Mouse (Mus musculus): ENCODE results near the gene Higd1a. TPM values are rescaled to one million over a fixed set of nuclear protein-coding genes. Genes with fewer than 3 reads are reported as not detected.

The Higd1a gene
- polyA plus RNA-seq, 1 experiment from 2014 or later = 150 TPM

DNA sequence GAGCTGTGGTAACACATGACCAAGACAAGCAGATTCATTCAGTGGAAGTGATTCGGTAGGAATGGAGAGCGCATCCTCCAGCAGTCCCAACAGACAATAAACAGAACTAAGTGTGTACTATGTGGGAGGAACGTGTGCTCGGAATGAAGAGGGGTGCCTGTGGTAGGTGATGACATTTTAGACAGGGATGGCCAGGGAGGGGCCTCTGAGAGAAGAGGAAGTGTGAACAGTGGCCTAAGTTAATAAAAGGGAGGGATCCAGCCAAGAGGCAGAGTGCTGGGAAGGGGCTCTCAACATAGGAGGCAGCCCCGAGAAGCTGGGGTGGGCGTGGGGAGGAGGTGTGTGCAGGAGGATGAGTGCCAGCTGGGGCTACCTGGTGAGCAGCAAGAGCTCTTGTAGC lies 29.8 kb downstream of the Higd1a start:
- WGBS = 82% methylated on average over 6 of the region's 6 CpGs
- Histone ChIP-seq H3K36me3 (no peaks in the 10 kb centered on the region), H3K4me2 (no peak overlapping the region), H3K4me3 (no peak overlapping the region), H3K4me1 (replicated peaks) (peaks cover 7% of the 10 kb centered on the region), H3K27ac (replicated peaks) (no peak overlapping the region), H3K9ac (no peak overlapping the region), H3K27me3 (no peaks in the 10 kb centered on the region), H3K9me3 (no peaks in the 10 kb centered on the region)
- ATAC-seq (ENCODE audit: low read depth) = no peak

DNA sequence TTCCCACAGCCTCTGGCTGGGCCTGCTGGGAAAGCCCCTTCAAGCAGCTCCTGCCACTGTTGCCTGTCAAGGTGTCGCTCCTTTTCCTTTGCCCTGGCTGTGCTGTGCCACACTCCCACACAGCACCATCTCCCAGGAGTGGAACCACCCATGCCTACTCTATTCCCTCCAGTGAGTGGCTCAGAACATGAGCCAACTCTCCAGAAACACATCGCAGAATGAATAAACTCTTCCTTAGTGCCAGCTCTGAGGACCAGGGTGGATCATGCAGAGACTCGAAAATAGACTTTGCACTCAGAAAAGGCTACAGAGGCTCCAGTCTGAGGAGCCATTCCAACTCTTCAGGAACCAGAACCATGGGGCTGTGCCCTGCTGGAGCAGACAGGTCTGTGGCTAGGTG lies 31.8 kb downstream of the Higd1a start:
- no peak overlapping the region for H3K27ac ChIP-seq (replicated peaks)
- 92% methylated on average over 3 of the region's 3 CpGs for WGBS
- H3K4me2 ChIP-seq = no peak overlapping the region
- no peaks in the 10 kb centered on the region for H3K36me3 ChIP-seq
- no peaks in the 10 kb centered on the region for H3K27me3 ChIP-seq
- peaks cover 19% of the 10 kb centered on the region for H3K4me1 ChIP-seq (replicated peaks)
- no peaks in the 10 kb centered on the region for H3K9me3 ChIP-seq
- no peak for ATAC-seq (ENCODE audit: low read depth)
- H3K9ac ChIP-seq = no peak overlapping the region
- no peak overlapping the region for H3K4me3 ChIP-seq

DNA sequence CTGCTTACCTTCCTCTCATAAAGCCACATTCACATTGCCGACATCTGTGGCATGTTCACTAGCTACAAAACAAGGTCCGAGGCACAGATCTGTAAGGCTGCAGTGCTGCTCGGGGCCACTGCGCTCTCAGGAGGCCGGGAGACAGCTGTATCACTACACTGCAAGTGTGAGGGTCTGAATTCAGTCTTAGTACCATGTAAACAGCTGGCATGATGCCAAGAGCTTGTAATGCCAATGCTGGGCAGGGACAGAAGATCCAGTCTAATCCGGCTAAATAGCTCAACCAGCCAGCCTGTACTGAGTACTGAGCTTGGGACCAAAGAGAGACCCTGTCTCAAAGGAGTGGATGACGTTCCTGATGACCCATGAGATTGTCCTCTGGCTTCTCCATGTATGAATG lies 34.2 kb downstream of the Higd1a start:
- Histone ChIP-seq H3K4me3 (no peak overlapping the region), H3K4me1 (replicated peaks) (peaks cover 26% of the 10 kb centered on the region), H3K9me3 (no peaks in the 10 kb centered on the region), H3K27me3 (no peaks in the 10 kb centered on the region), H3K36me3 (no peaks in the 10 kb centered on the region), H3K27ac (replicated peaks) (peak overlapping the region; percentile 88), H3K9ac (no peak overlapping the region), H3K4me2 (no peak overlapping the region)
- 65% methylated on average over 7 of the region's 7 CpGs for WGBS
- peak; percentile 41; the same call in 1 of the 2 replicates for ATAC-seq (ENCODE audit: low read depth)

DNA sequence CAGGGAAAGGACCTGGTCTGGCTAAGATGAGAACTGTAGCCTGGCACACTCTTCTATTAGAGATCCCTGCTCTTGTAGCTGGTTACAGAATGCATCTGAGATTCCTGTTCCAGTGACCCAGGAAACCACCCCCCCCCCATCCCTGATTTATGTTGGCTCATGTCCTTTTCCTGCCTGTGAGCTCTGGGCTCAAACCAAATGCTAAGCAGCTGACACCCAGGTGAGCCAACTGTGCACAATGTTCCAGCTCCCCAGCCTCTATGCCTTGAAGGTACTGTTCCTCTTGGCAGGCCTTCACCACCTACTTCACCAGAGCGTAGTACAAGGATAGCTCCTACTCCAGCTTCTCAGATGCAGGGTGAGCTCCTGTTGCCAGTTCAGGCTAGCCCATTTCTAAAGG lies 35.1 kb downstream of the Higd1a start:
- peak overlapping the region; percentile 88 for H3K27ac ChIP-seq (replicated peaks)
- no peaks in the 10 kb centered on the region for H3K36me3 ChIP-seq
- peaks cover 26% of the 10 kb centered on the region for H3K4me1 ChIP-seq (replicated peaks)
- ATAC-seq (ENCODE audit: low read depth) = peak; percentile 17; the same call in 1 of the 2 replicates
- H3K9ac ChIP-seq = no peak overlapping the region; the same call in 1 of the 2 replicates
- H3K27me3 ChIP-seq = no peaks in the 10 kb centered on the region
- no peak overlapping the region for H3K4me3 ChIP-seq
- H3K4me2 ChIP-seq = no peak overlapping the region
- no peaks in the 10 kb centered on the region for H3K9me3 ChIP-seq
- 93% methylated on average over 1 of the region's 1 CpGs for WGBS

DNA sequence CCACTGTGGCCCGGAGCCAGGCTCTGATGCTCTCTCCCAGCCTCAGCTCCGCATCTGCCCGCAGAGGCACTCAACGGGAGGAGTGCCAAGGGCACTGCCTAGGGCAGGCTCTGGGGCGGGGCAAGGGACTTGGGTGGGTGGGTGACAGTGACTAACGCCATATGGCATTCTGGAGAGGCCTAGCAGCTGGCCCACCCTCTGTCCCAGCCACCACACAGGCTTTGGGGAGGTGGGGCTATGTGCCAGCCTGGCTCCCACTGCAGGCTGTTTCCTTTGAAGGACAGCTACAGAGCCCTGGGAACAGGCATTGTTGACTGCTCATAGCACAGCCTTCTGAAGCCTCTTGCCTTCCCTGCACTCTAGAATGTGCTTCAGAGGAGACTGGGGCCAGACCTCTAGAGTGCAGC lies 35.6 kb downstream of the Higd1a start:
- H3K27ac ChIP-seq (replicated peaks) = peak overlapping the region; percentile 88
- H3K4me3 ChIP-seq = no peak overlapping the region
- H3K27me3 ChIP-seq = no peaks in the 10 kb centered on the region
- WGBS = 38% methylated on average over 6 of the region's 6 CpGs
- ATAC-seq (ENCODE audit: low read depth) = peak; percentile 85
- H3K9ac ChIP-seq = no peak overlapping the region; the same call in 1 of the 2 replicates
- no peak overlapping the region for H3K4me2 ChIP-seq
- H3K36me3 ChIP-seq = no peaks in the 10 kb centered on the region
- H3K4me1 ChIP-seq (replicated peaks) = peaks cover 26% of the 10 kb centered on the region
- H3K9me3 ChIP-seq = no peaks in the 10 kb centered on the region

DNA sequence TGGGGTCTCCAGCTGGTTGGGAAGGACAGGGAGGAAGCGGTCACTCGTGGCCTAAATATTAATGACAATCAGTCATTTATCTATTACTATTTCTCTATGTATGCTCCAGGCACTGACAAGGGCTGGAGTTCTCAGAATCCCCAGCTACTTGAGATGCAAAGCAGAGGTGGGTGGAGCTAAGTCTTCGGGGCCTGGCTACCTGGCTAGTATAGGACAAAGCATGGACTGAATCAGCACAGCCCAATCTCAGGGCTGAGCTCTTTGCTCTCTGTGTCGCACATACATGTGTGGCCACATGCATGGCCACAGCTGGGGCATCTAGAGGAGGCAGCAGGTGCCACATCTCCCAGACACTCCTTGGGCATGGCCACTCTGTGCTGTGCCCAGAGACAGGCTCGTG lies 37.4 kb downstream of the Higd1a start:
- Histone ChIP-seq H3K27ac (replicated peaks) (no peak overlapping the region), H3K9ac (no peak overlapping the region), H3K36me3 (no peaks in the 10 kb centered on the region), H3K4me3 (no peak overlapping the region), H3K4me2 (no peak overlapping the region), H3K9me3 (no peaks in the 10 kb centered on the region), H3K27me3 (no peaks in the 10 kb centered on the region), H3K4me1 (replicated peaks) (peaks cover 26% of the 10 kb centered on the region)
- 74% methylated on average over 5 of the region's 5 CpGs for WGBS
- no peak for ATAC-seq (ENCODE audit: low read depth)

DNA sequence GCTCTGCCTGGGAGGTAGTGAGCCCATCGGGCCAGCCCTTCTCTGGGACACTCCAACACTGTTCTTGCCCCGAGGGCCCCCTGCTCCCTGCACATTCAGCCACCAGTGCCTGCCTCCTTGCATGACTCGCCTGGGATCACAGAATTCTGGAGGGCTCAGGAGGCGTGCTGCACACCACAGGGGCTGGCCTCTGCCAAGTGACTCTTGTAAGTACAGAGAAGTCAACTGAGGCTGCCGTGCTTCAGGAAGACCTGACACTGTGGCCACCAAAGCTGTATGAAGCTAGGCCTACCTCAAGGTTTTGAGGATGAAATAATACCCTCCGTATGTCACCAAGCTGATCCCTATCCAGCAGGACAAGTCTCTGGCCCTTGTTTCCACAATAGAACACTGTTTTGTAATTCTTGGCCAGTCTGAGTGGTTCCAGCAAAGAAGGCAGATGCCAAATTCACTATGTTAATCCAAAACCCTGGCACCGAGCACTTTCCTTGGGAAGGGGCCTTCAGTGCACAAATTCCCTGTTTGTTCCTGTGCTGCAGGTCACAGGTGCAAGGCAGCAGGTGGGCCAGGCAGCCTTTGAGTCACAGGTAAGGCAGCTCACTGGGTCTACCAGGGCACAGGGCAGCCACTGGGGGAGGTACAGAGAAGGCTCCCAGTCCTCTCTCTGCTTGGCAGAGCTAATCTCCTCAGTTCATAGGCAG lies 38.2 kb downstream of the Higd1a start:
- Histone ChIP-seq H3K9me3 (no peaks in the 10 kb centered on the region), H3K4me3 (no peak overlapping the region), H3K4me1 (replicated peaks) (peaks cover 26% of the 10 kb centered on the region), H3K27ac (replicated peaks) (no peak overlapping the region), H3K9ac (no peak overlapping the region), H3K27me3 (no peaks in the 10 kb centered on the region), H3K4me2 (no peak overlapping the region), H3K36me3 (no peaks in the 10 kb centered on the region)
- WGBS = 65% methylated on average over 7 of the region's 7 CpGs
- no peak for ATAC-seq (ENCODE audit: low read depth)

DNA sequence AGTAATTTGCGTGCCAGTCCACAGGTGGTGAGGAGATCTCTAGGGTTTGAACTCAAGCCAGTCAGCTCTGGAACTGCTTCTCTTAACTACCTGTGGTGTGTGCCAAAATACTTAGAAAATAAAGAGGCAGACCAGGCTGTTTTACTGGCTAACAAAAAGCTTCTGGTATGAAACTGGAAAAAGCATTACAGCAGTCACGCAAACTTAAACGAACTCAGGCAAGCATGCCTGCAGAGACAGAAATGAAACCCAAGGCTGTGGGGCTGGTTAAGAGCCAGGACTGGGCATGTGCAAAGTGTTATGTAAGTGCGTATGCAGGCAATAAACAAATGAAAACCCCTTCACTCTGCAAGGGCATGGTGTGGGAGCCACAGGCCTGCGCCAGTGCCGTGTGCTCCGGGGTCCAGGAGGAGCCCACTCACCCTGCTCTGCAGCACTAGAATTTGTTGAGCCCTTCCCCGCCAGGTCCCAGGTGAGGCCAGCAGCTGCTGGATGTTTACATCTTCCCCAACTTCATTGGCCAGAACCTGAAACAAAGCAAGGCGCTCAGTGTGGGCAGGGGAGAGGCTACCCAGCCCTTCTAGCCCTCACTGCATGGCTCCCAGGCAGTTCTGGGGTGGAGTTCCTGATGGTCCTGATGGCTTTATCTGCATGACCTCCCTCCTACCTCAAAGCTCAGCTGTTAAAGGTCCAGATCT lies 38.9 kb downstream of the Higd1a start:
- Histone ChIP-seq H3K27me3 (no peaks in the 10 kb centered on the region), H3K9ac (no peak overlapping the region), H3K4me3 (no peak overlapping the region), H3K27ac (replicated peaks) (no peak overlapping the region), H3K9me3 (no peaks in the 10 kb centered on the region), H3K4me2 (no peak overlapping the region), H3K4me1 (replicated peaks) (peaks cover 26% of the 10 kb centered on the region), H3K36me3 (no peaks in the 10 kb centered on the region)
- 85% methylated on average over 9 of the region's 9 CpGs for WGBS
- no peak for ATAC-seq (ENCODE audit: low read depth)

DNA sequence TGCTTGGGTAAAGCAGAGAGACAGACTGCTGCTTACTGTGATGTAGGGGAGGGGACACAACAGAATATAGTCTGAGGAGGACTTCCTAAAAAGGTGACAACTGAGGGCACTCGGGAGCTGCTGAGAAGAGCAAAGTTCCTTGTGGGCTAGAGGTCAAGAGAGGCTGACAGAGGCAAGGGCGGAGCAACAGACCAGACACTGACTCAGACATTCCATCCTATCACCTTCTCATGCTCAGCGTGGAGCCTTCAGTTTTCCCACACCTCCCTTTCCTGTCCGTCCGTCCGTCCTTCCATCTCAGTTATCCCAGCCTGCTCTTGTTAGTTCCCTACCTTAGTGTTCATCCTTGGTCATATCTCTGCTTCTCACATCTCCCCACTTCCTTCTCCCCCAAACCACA lies 43.0 kb downstream of the Higd1a start:
- WGBS = 83% methylated on average over 6 of the region's 6 CpGs
- Histone ChIP-seq H3K4me2 (no peak overlapping the region), H3K4me1 (replicated peaks) (peaks cover 25% of the 10 kb centered on the region), H3K27me3 (no peaks in the 10 kb centered on the region), H3K36me3 (no peaks in the 10 kb centered on the region), H3K27ac (replicated peaks) (no peak overlapping the region), H3K4me3 (no peak overlapping the region), H3K9me3 (no peaks in the 10 kb centered on the region), H3K9ac (no peak overlapping the region)
- no peak for ATAC-seq (ENCODE audit: low read depth)

DNA sequence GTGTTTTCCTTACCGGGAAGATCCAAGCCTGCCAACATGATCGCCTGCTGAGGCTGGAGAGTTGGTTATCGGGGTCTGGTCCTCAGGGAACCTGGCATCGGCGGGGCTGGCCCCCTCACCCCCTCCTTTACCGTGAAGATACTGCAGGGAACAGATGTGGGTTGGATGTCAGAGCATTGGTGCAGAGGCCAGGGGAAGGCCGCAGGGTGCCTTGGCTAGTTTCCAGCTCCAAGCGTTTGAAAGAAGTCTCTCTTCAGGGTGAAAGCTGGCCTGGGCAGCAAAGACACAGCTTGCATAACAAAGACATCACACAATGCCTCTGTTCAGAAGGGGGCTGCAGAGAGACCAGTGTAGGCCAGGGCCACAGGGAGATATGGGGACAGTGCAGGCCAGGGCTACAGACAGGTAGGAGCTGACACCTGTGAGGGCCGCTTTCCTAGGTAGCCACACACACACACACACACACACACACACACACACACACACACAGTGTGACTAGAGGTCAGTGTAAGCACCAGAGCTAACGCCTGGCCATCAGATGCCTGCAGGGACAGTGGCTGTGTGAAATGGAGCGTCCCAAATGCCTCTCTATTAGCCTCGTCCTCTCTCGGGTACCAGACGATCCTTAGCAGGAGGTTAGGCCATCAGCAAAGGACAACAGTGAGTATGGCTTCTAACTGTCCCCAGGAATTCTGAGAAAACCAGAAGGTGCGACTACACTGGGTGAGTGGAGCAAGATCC lies 47.9 kb downstream of the Higd1a start:
- H3K4me3 ChIP-seq = no peak overlapping the region
- no peaks in the 10 kb centered on the region for H3K27me3 ChIP-seq
- peaks cover 52% of the 10 kb centered on the region for H3K4me1 ChIP-seq (replicated peaks)
- peak; percentile 73 for ATAC-seq (ENCODE audit: low read depth)
- no peaks in the 10 kb centered on the region for H3K9me3 ChIP-seq
- H3K9ac ChIP-seq = peak overlapping the region; percentile 49; the same call in 1 of the 2 replicates
- WGBS = 12% methylated on average over 15 of the region's 15 CpGs
- peak overlapping the region; percentile 15; the same call in 1 of the 2 replicates for H3K4me2 ChIP-seq
- H3K36me3 ChIP-seq = no peaks in the 10 kb centered on the region
- H3K27ac ChIP-seq (replicated peaks) = peak overlapping the region; percentile 83

DNA sequence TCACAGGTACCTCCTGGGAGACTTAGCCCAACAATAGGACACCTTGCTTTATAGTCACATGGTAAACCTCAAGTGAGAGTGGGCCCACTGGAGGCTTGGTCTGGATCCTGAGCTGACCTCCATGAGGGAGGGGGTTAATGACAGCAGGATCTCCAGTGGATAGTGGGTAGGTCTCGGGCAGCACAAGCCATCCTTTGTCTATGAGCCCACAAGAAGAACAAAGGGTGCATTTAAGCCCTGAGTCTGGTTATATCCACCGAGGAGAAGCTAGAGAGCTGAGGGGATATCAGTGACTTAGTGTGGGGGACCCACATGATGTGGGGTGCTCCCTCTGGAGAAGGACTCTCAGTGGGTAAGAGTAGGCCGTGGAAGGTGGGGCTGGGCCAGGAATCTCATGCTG lies 49.7 kb downstream of the Higd1a start:
- Histone ChIP-seq H3K4me3 (no peak overlapping the region), H3K27ac (replicated peaks) (peak overlapping the region; percentile 33; the same call in 1 of the 2 replicates), H3K9me3 (no peaks in the 10 kb centered on the region), H3K36me3 (no peaks in the 10 kb centered on the region), H3K4me1 (replicated peaks) (peaks cover 57% of the 10 kb centered on the region), H3K27me3 (no peaks in the 10 kb centered on the region), H3K4me2 (no peak overlapping the region), H3K9ac (no peak overlapping the region)
- no peak; the same call in 1 of the 2 replicates for ATAC-seq (ENCODE audit: low read depth)
- WGBS = 45% methylated on average over 3 of the region's 3 CpGs

DNA sequence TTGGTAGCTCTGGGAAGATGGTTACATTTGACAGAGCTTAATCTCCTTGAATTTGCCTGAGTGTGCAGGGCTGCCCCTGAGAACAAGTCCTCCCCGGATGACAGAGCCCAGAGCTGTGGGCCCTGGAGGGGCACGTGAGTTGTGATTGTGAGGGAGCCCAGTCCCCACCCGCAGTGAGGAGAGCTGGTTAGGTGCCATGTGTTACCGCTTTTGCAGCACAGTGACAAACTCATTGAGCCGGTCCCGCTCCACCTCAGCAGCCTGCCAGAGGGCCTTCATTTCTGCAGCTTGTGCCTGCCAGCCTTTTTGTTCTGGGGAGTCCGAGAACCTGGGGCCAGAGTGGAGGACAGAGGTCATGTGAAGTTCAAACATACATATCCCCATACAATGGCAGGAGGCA lies 50.2 kb downstream of the Higd1a start:
- H3K27ac ChIP-seq (replicated peaks) = peak overlapping the region; percentile 64; the same call in 1 of the 2 replicates
- 55% methylated on average over 7 of the region's 7 CpGs for WGBS

More for the DNA sequence above, 50.2 kb downstream of the Higd1a start:
- Histone ChIP-seq H3K9ac (no peak overlapping the region), H3K4me3 (no peak overlapping the region), H3K4me1 (replicated peaks) (peaks cover 60% of the 10 kb centered on the region), H3K36me3 (no peaks in the 10 kb centered on the region), H3K9me3 (no peaks in the 10 kb centered on the region), H3K27me3 (no peaks in the 10 kb centered on the region), H3K4me2 (no peak overlapping the region)
- ATAC-seq (ENCODE audit: low read depth) = no peak

Measured in neural tube, embryonic 13.5 days (tissue).